Mouse (Mus musculus) lung, adult 2 months (tissue): ENCODE measurements around the gene Baiap2.

Experiments used
- CTCF ChIP-seq: fragments of 200-500 bp; IDR thresholded peaks from 2 replicates; pipeline ENCODE4 v1.5.1; 2011; ENCODE audit warnings: mild to moderate bottlenecking, low read length, control low read depth; ENCODE audit not compliant: insufficient read depth
- POLR2A ChIP-seq: fragments of 200-500 bp; IDR thresholded peaks from 2 replicates; pipeline ENCODE4 v1.6.1; 2011; ENCODE audit warnings: low read depth, mild to moderate bottlenecking, control low read depth, low read length, borderline replicate concordance; ENCODE audit errors: extremely low read depth

DNA sequence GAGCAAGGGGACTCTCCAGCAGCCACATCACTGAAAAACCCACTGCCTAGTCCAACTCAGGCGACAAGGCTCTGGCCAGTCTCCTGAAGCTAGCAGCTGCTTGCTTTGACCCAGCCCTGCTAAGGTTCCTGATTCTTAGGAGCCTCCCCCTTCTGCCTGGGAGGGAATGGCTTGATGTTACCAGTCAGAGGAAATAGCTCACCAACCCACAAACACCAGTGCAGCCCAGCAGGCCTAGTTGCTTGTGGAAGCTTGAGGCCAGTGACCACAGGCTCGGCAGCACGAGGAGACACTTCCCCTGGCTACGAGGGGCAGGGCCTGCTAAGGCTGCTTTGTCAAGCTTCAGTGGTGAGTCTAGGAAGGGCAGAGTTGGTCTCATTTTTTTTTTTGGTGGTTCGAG, 17.4 kb upstream of the Baiap2 start:
- TF ChIP-seq POLR2A = no peak
- no peak for TF ChIP-seq CTCF
